Mouse (Mus musculus): ENCODE measurements at regions not wholly inside any gene's neighbourhood (a gene's known extent, or its start where the extent isn't known, plus 50 kb on each side); places are given as distances from the start of the nearest gene placed in this dataset.
A peak's percentile ranks its signal among the peaks of the same experiment; 100 is the strongest.

DNA sequence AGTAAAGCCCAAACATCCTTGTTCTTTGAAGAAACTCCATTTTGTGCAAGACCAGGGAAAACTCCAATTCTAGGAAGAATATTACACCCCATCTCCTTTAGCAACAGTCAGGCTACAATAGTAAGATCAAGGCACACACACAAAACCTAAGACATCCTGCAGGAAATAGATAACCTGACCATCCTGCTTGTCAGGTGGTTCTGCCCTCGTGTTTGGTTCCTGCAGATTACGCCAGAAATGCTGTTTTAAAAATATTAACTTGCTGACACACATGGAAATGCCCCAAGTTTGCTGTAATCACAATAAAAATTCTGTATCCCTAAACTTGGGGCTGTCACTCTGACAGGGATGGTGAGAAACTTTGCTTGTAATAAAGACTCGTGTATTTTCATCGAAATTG lies 251.6 kb downstream of the Kcnj3 start:
- no peak for ATAC-seq (ENCODE audit: low TSS enrichment)

DNA sequence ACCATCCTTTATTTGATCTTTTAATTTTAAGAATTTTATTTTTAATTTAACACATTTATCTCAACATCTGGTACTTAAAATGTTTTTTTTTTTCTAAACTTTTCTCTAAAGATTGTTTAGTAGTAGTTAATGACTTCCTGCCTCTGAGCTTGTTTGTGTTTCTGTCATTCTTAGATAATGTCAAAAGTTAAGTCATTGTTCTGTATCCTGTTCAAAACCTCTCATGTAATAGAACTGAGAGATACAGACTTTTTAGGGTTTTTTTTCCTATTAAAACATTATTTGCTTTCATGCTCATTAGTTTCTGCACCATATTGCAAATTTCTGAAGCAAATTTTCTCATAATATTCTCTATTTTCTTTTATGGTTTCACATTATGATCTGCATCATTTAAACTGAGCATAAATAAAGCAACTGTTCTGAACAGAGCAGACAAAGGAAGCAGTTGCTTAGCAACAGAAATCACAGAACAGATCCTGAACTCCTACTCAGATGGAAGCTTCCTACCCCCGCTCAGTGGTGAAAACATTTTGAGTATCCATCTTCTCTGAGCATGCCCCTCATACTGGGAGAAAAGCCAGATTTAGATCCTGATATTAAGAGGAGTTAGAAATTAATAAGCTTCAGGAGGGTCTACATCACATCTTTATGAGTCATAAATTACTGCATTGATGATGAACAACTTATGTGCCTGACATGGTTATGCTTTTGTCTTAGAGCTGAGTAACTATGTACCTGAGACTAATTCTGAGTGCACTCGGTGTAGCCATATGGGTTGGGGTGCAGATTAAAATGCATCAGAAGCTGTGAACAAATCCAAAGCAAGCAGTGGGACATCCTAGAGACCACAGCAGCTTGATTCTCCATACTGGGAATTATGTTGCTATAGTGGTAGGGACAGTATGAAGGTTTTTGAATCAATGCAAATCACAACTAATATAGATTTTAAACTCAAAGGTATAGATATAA lies 257.4 kb downstream of the Kcnj3 start:
- peak; percentile 98 for ATAC-seq (ENCODE audit: low TSS enrichment)

- ATAC-seq (ENCODE audit: low TSS enrichment): peak; percentile 92
Observed at GRCm38 (mm10) chr2:55699705-55700104, 263.9 kb downstream of the Kcnj3 start.
